Mouse (Mus musculus): ENCODE measurements around the gene Prom2.

The Prom2 gene

GRCm38 (mm10) chr2:127541185-127541584 lies at the start of gene Prom2:
Gene Prom2 (minus strand): TSS chr2:127541467.
- DNase-seq (ENCODE audit: low read depth, low spot score) = no peak

DNA sequence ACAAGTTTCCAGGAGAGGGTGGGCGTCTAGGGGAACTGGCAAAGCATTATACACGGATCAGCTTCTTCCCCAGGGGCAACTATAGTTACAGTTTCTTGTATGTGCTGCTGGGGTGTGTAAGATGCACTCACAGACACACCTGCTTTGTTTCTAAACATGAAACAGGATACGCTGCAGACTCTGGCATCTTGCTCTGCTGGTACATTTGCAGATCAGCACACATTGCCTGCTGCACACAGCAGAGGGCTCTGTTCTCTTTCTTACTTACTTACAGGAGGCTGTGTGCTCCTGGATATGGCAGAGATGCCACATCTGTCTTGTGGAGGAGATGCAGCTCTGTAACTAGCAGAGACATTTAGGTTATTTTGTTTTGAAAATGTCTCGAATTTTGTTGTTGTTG lies 49.6 kb upstream of the Prom2 start:
- no peak for DNase-seq (ENCODE audit: low read depth, low spot score)

GRCm38 (mm10) chr2:127590204-127590603 lies 48.9 kb upstream of the Prom2 start:
- DNase-seq (ENCODE audit: low read depth, low spot score) = no peak

GRCm38 (mm10) chr2:127588897-127589296 lies 47.6 kb upstream of the Prom2 start:
- no peak for DNase-seq (ENCODE audit: low read depth, low spot score)

DNA sequence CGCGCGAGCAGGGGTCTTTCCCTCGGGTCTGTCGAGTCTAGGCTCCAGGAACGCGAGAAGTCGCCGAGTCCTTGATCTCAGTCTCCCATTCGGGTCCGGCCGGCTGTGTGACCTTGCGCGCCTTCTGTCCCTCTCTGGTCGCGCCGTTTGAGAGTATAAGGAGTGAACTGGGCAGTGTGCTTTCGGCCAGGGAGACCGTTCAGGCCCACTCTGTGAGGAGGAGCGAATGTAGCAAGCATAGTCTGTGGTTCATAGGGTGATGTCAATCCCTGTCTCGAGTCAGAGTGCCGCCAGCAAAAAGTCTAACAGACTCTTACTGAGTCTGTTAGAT lies 46.2 kb upstream of the Prom2 start:
- DNase-seq (ENCODE audit: low read depth, low spot score) = no peak

DNA sequence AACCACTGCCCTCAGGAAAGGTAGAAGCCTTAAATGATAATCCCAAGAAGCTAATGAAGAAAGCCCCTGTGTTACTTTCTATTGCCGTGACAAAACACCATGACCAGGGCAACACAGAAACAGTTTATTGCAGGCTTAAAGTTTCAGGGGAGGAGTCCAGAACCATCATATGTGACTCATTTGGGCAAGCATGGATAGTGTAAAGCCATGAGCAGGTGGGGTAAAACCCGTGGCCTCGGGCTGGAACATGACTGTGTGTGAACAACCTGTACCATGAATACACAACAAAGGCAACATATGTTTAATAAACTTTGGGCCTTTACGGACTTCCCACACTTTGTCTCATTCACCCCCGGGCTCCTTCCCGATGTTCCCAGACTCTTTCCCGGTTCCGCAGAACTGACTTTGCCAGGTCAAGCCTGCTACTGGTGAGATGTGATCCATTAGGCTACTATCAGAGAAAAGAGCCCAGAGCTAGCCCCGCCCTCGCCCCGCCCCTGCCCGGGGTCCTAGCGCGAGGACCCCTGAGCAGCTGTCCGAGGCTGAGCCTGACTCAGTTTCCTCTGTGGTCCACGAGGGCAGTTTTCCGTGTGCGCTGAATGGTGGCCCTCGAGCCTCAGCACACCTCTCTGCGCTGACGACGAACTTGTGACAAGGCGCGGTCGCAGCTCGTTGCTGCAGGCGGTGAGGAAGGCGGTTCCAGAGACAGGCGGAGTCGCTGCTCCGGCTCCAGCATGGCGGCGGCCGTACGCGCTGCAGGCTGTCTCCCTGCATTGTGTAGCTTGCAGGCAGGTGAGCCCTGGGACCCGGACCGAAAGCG lies 45.6 kb upstream of the Prom2 start, which contains the start of the genes Zfp661 and Mrps5:
Gene Zfp661 (minus strand): TSS at position 401 of the 820 bp plus-strand sequence.
Gene Mrps5 (plus strand): TSS at position 529 of the 820 bp plus-strand sequence.
- peak; percentile 54 for DNase-seq (ENCODE audit: low read depth, low spot score)

GRCm38 (mm10) chr2:127584436-127584858 lies 43.2 kb upstream of the Prom2 start:
- DNase-seq (ENCODE audit: low read depth, low spot score) = peak; percentile 95

GRCm38 (mm10) chr2:127573322-127573721 lies 32.1 kb upstream of the Prom2 start:
- no peak for DNase-seq (ENCODE audit: low read depth, low spot score)

GRCm38 (mm10) chr2:127559070-127559966 lies 18.1 kb upstream of the Prom2 start:
- DNase-seq (ENCODE audit: low read depth, low spot score) = peak; percentile 83

DNA sequence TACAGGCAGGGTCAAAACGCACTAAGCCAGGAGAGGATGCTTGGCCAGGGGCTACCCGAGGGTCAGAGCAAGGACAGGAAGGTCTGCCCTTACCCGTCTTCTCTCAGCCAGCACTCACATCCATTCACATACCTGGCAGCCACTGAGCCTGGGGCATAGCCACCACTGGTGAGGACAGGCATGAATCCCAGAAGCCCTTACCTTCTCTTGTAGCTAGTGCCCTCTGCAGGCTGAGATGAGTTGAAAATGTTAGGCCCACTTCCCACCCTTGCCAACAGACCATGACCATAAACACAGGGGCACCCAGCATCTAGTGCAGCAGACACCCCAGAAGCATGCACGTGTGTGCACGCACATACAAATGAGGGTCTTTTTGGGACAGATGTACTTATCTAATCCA lies 9.8 kb upstream of the Prom2 start:
- DNase-seq (ENCODE audit: low read depth, low spot score) = no peak

DNA sequence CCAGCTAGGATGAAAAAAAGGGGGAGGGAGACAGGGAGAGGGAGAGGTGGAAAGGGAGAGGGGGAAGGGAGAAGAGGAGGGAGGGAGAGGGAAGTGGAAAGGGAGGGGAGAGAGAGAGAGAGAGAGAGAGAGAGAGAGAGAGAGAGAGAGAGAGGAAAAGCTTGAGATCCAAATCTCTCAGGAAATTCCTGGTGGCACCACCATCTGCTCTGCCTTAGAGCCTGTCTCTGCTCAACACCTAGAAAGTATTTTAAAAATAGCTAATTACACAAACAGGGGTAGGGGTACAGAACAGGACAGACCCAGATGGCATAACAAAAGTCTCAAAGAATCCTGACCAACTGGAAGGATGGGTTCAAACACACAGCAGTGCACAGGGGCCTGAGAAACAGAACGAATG lies 9.2 kb upstream of the Prom2 start:
- no peak for DNase-seq (ENCODE audit: low read depth, low spot score)

- DNase-seq (ENCODE audit: low read depth, low spot score) = no peak
Measured at GRCm38 (mm10) chr2:127549711-127550110, 8.4 kb upstream of the Prom2 start.

- DNase-seq (ENCODE audit: low read depth, low spot score) = no peak
Measured at GRCm38 (mm10) chr2:127548342-127549074, 7.2 kb upstream of the Prom2 start.

DNA sequence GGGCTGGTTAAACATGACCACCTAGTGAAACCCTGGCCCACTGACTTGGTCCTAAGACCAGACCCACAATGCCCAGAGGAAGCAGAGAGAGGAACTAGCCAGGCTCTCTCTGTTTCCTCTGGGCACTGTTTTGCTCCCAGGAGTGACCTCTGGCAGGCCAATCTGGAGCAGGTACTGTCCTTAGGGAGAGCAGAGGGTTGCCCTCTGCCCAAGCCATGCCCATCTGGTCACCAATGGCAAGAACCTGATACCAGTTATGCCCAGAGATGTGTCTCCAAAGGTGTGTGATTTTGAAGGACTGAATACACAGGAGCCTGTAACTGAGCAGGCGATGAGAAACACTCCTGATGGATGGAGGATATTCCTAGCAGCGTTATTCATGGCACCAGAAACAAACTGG lies 430 bp upstream of the Prom2 start:
- DNase-seq (ENCODE audit: low read depth, low spot score) = no peak

- DNase-seq (ENCODE audit: low read depth, low spot score) = no peak
Measured at GRCm38 (mm10) chr2:127539494-127539893, 1.8 kb downstream of the Prom2 start.

- DNase-seq (ENCODE audit: low read depth, low spot score) = peak; percentile 73
Measured at GRCm38 (mm10) chr2:127537548-127537947, 3.7 kb downstream of the Prom2 start.

DNA sequence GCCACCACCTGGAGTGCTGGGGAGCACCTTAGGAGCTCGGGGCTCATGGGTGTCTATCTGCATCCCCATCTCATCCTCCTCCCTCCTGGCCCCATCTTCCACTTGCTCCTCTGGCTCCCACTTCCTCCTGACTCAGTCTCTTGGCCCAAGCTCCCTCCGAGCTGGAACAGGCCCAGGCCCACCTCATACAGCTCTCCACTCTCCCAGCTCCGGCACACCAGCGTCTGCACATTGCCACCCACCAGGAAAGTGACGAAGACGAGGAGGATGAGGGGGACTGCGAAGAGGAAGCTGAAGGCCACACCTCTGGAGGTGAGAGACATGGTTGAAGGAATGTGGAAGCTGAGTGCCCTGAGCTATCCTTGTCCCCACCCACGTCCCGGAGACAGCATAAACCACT lies 5.9 kb downstream of the Prom2 start:
- DNase-seq (ENCODE audit: low read depth, low spot score) = peak; percentile 72

DNA sequence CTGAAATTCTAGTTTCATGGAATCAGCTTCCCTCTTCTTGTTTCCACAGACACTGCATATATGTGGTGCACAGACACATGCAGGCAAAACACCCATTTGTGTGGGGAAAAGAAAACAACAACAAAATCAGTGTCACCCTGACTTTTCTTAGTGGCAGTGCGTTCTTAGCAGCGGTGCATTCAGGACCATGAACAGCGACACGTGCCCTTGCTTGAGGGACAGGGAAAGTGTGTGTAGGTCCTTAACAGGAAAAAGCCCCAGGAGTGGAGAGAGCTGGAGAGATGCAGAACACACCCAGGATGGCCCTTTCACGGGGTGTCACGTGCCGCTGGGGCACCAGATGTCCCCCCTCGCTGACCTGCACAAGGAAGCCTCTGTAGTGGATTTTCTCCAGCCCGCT lies 8.9 kb downstream of the Prom2 start:
- no peak for DNase-seq (ENCODE audit: low read depth, low spot score)

- DNase-seq (ENCODE audit: low read depth, low spot score) = no peak
Measured at GRCm38 (mm10) chr2:127531592-127531991, 9.7 kb downstream of the Prom2 start.

- DNase-seq (ENCODE audit: low read depth, low spot score) = no peak
Measured at GRCm38 (mm10) chr2:127530418-127530817, 10.8 kb downstream of the Prom2 start.

DNA sequence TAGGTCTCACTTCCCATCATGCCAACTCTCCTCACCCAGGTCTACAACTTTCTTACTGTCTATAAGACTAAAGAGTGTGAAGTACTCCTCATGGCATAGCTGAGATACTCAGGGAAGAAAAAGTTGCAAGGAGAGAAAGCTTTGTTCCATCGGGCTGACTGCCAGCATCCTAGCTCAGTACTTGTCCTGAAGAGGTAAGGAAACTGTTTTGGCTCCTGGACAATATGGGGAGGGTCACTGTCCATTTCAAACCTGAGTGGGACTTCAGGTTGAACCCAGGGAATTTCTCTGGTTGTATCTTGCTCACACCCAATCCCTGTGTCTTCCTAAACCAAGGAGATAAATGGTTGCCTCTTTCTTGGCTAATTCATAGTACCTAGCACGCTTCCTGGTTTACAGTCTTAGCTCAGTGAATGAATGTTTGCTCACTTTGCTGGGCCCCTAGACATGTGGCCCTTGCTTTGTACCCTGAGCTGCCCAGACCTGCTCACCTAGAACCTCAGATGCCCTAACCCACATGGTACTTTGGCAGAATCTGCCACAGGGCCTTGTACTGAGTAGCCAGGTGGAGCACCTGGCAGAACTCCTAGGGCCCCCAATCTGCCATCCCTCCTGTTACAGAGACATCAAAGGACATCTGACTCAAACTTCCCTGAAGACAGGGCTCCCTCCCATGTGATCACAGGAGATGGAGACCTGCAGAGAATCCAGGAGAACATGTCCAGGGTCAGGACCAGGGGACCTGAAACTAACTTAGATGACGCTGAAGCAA lies 16.1 kb downstream of the Prom2 start:
- DNase-seq (ENCODE audit: low read depth, low spot score) = no peak
